In genomic region chr12:100483054-100483453, GRCm38 (mm10) we compare ENCODE assay signal across 21 mouse cellular contexts.
"Had no signal": no experiment of that assay in that cellular context is flagged by ENCODE, and none has a peak within 500 bp of the region (broad histone marks: within the 10 kb centered on the region; RNA-seq: fewer than 3 reads in every experiment).

No protein-coding gene starts in this region.

- H3K27me3 ChIP-seq: kidney, embryonic 15.5 days; limb, embryonic 13.5 days; liver, embryonic 12.5 days; liver, embryonic 15.5 days; lung, embryonic 15.5 days; megakaryocyte, embryonic 14.5 days; midbrain, embryonic 13.5 days; neural tube, embryonic 12.5 days; neural tube, embryonic 15.5 days had no signal

- H3K4me3 ChIP-seq: kidney, embryonic 15.5 days; limb, embryonic 10.5 days; limb, embryonic 13.5 days; liver, embryonic 12.5 days; liver, embryonic 15.5 days; lung, embryonic 15.5 days; megakaryocyte, embryonic 14.5 days; midbrain, embryonic 10.5 days; midbrain, embryonic 13.5 days; neural tube, embryonic 12.5 days; neural tube, embryonic 15.5 days had no signal

- DNase-seq: kidney, adult 2 months; kidney, postnatal 14 days; layer of hippocampus, postnatal 36 days; liver; lung, adult 18-20 months; lung, postnatal 36 days; thymus, adult 18-20 months; thymus, postnatal 36 days had no signal

- H3K9me3 ChIP-seq: kidney, embryonic 15.5 days; limb, embryonic 10.5 days; limb, embryonic 13.5 days; liver, embryonic 12.5 days; liver, embryonic 15.5 days; lung, embryonic 15.5 days; megakaryocyte, embryonic 14.5 days; midbrain, embryonic 10.5 days; midbrain, embryonic 13.5 days; neural tube, embryonic 12.5 days; neural tube, embryonic 15.5 days had no signal

- H3K4me2 ChIP-seq: kidney, embryonic 15.5 days; limb, embryonic 13.5 days; liver, embryonic 12.5 days; liver, embryonic 15.5 days; lung, embryonic 15.5 days; midbrain, embryonic 13.5 days; neural tube, embryonic 12.5 days; neural tube, embryonic 15.5 days had no signal

- H3K4me1 ChIP-seq: limb, embryonic 10.5 days; limb, embryonic 13.5 days; neural tube, embryonic 12.5 days; neural tube, embryonic 15.5 days had no signal

- H3K27ac ChIP-seq: kidney, embryonic 15.5 days; limb, embryonic 10.5 days; limb, embryonic 13.5 days; liver, embryonic 12.5 days; liver, embryonic 15.5 days; lung, embryonic 15.5 days; neural tube, embryonic 12.5 days; neural tube, embryonic 15.5 days; stomach, postnatal 0 days had no signal

- H3K36me3 ChIP-seq: liver, embryonic 12.5 days; liver, embryonic 15.5 days; lung, embryonic 15.5 days had no signal

- ATAC-seq: intestine, postnatal 0 days; liver, embryonic 12.5 days; midbrain, embryonic 13.5 days had no signal

- H3K9ac ChIP-seq: kidney, embryonic 15.5 days; limb, embryonic 13.5 days; liver, embryonic 12.5 days; liver, embryonic 15.5 days; lung, embryonic 15.5 days; midbrain, embryonic 13.5 days; neural tube, embryonic 12.5 days; neural tube, embryonic 15.5 days had no signal
